Comparison of ENCODE assay signal across 8 mouse cellular contexts in genomic region chr7:118447291-118448133, GRCm38 (mm10). TPM values are rescaled to one million over a fixed set of nuclear protein-coding genes. Genes with fewer than 3 reads are reported as not detected.
DNase-seq lines count a peak whose midpoint lies in the region; ATAC-seq and TF ChIP-seq lines count a peak whose summit lies in the region.

No protein-coding gene starts in this region.

- peak overlapping the region; percentile 97 for H3K4me2 ChIP-seq in lung, embryonic 14.5 days

- no peaks in the 10 kb centered on the region for H3K9me3 ChIP-seq in lung, embryonic 14.5 days (ENCODE audit: low read depth, low read length)

- peaks cover 7% of the 10 kb centered on the region; the same call in 1 of the 2 replicates for H3K27me3 ChIP-seq in cerebellum, adult 2 months (ENCODE audit: control insufficient read depth, insufficient read depth, low read length)
- peaks cover 17% of the 10 kb centered on the region for H3K27me3 ChIP-seq in lung, embryonic 14.5 days (ENCODE audit: insufficient read depth, low read length)

- H3K36me3 ChIP-seq in lung, embryonic 14.5 days (ENCODE audit: insufficient read depth), result no peaks in the 10 kb centered on the region

- H3K27ac ChIP-seq in left cerebral cortex, adult 2 months, result peak overlapping the region; percentile 5
- H3K27ac ChIP-seq in cerebellum, adult 2 months (ENCODE audit: insufficient read depth, low read length), result no peak overlapping the region
- no peak overlapping the region for H3K27ac ChIP-seq in lung, embryonic 14.5 days (ENCODE audit: low read depth)

- WGBS in cerebellum, adult 2 months, result 1% methylated on average over 65 of the region's 65 CpGs
- WGBS in lung, embryonic 14.5 days, result under 1% methylated on average over 65 of the region's 65 CpGs

- no peak for TF ChIP-seq CTCF in left cerebral cortex, adult 2 months (IDR thresholded peaks at IDR 0.05)
- no peak for TF ChIP-seq CTCF in cerebellum, adult 2 months (IDR thresholded peaks at IDR 0.05; ENCODE audit: borderline replicate concordance, insufficient read depth, low read depth, low read length)
- no peak for TF ChIP-seq CTCF in lung, embryonic 14.5 days (IDR thresholded peaks at IDR 0.05; ENCODE audit: low read depth)

- peak overlapping the region; percentile 55 for H3K4me3 ChIP-seq in left cerebral cortex, adult 2 months
- H3K4me3 ChIP-seq in cerebellum, adult 2 months (replicated peaks; ENCODE audit: insufficient read depth, low read depth, low read length), result peak overlapping the region; percentile 47
- peak overlapping the region; percentile 56 for H3K4me3 ChIP-seq in lung, embryonic 14.5 days (ENCODE audit: low read depth, low read length)

- DNase-seq in left cerebral cortex, adult 2 months (ENCODE audit: extremely low spot score in 1 of 2, low spot score in 2 of 2), result peak in 1 of 2 experiments; percentile 27
- DNase-seq in left cerebral cortex, adult 11 months (ENCODE audit: low spot score), result no peak
- DNase-seq in cerebellum, adult 2 months, result peak; percentile 5 to 23
- DNase-seq in heart, adult 18-20 months, result peak; percentile 70 to 73
- peak; percentile 65 for DNase-seq in kidney, adult 18-20 months
- peak; percentile 79 for DNase-seq in lung, embryonic 14.5 days
- DNase-seq in retina, embryonic 14.5 days (ENCODE audit: low spot score), result peak; percentile 71
- DNase-seq in c-Kit-positive CD71-positive TER-119-positive erythroid progenitor cells, embryonic 14.5 days (ENCODE audit: low spot score), result no peak

- intact Hi-C loops in left cerebral cortex, adult 2 months (cut with DNase I), result loop anchor here (1.0 to 2.0 kb wide), 3 partner anchors 71 to 241 kb away; no protein-coding TSS in a partner anchor

- ATAC-seq in lung, embryonic 14.5 days (ENCODE audit: insufficient read depth), result peak; percentile 59

- H3K9ac ChIP-seq in lung, embryonic 14.5 days, result peak overlapping the region; percentile 48

- H3K4me1 ChIP-seq in cerebellum, adult 2 months (ENCODE audit: control insufficient read depth, insufficient read depth, low read length), result 0 out of 2 replicates have a peak, but pooled peaks cover 3% of the 10 kb centered on the region
- H3K4me1 ChIP-seq in lung, embryonic 14.5 days (ENCODE audit: insufficient read depth), result peaks cover 8% of the 10 kb centered on the region; the same call in 1 of the 2 replicates

- TF ChIP-seq POLR2A in cerebellum, adult 2 months (IDR thresholded peaks at IDR 0.05; ENCODE audit: borderline replicate concordance, insufficient read depth, low read length), result no peak

RNA-seq across cellular contexts. Expression of gene Syt17, which starts 0.5 kb away (rescaled TPM):
- 10 to 100 TPM; 59.2 to 63.5 TPM for total RNA-seq in left cerebral cortex, adult 2 months (2021)
- polyA plus RNA-seq in cerebellum, adult 2 months (2012; rRNA removed), result 9.7 and 10.3 TPM in 2 replicates
- 1 to 10 TPM in 1 of 2 experiments, under 1 TPM in 1; 0.57 to 1.2 TPM for total RNA-seq in heart, adult 18-20 months (2021)
- polyA plus RNA-seq in lung, embryonic 14.5 days (2014; fragmentation: Nextera tagmentation; extraction: Ambion mirVana), result 2.2 and 2.5 TPM in 2 replicates

RNA-seq across cellular contexts. Expression of gene Itpripl2, which starts 44.3 kb away (rescaled TPM):
- 1 to 10 TPM; 3.2 to 4.1 TPM for total RNA-seq in left cerebral cortex, adult 2 months (2021)
- polyA plus RNA-seq in cerebellum, adult 2 months (2012; rRNA removed), result 1.9 TPM in 2 replicates
- 10 to 100 TPM; 19.1 to 23.7 TPM for total RNA-seq in heart, adult 18-20 months (2021)
- 4.0 and 4.1 TPM in 2 replicates for polyA plus RNA-seq in lung, embryonic 14.5 days (2014; fragmentation: Nextera tagmentation; extraction: Ambion mirVana)

Comparison
In these comparisons a context has a peak if more than half of its experiments do, and no peak if none do; other contexts are left out.
1. DNase-seq: peak in cerebellum, adult 2 months (2 of 2), heart, adult 18-20 months (2 of 2), kidney, adult 18-20 months (single experiment), lung, embryonic 14.5 days (single experiment) and retina, embryonic 14.5 days (single experiment); none in left cerebral cortex, adult 11 months (single experiment) and c-Kit-positive CD71-positive TER-119-positive erythroid progenitor cells, embryonic 14.5 days (single experiment).
2. RNA of gene Syt17, which starts 0.5 kb away (total RNA-seq): 59.2 to 63.5 TPM in left cerebral cortex, adult 2 months; 0.57 to 1.2 TPM in heart, adult 18-20 months; every median in the first group is over 10 times any median in the second.
3. Peak in every context shown above with its lines, with median percentiles within 50 percentile points of each other: H3K4me3 ChIP-seq.